Mouse (Mus musculus): Measurements from ENCODE around the gene Slc30a2. TPM values are rescaled to one million over a fixed set of nuclear protein-coding genes. Genes with fewer than 3 reads are reported as not detected.
A peak's percentile ranks its signal among the peaks of the same experiment; 100 is the strongest.
"Not testable (repeated sequence)": the region's sequence is repeated elsewhere in the genome, so short reads cannot be mapped to it uniquely, and the experiment has no call there.

Gene Slc30a2
- total RNA-seq (2021), result 10 to 100 TPM; 13.7 to 17.4 TPM
- long read RNA-seq, experiment 1, transcript Slc30a2-204 (8 exons, 3,153 nt), result major isoform, 7 of 21 reads
- long read RNA-seq, experiment 1, partial matches to known transcripts, result 2 of 21 reads
- long read RNA-seq, experiment 1, other reads (novel, unspliced or antisense), result 9 of 21 reads
- long read RNA-seq, experiment 2, transcript Slc30a2-204 (8 exons, 3,153 nt), result major isoform, 5 of 10 reads
- long read RNA-seq, experiment 2, partial matches to known transcripts, result 1 of 10 reads
- long read RNA-seq, experiment 2, other reads (novel, unspliced or antisense), result 1 of 10 reads

DNA sequence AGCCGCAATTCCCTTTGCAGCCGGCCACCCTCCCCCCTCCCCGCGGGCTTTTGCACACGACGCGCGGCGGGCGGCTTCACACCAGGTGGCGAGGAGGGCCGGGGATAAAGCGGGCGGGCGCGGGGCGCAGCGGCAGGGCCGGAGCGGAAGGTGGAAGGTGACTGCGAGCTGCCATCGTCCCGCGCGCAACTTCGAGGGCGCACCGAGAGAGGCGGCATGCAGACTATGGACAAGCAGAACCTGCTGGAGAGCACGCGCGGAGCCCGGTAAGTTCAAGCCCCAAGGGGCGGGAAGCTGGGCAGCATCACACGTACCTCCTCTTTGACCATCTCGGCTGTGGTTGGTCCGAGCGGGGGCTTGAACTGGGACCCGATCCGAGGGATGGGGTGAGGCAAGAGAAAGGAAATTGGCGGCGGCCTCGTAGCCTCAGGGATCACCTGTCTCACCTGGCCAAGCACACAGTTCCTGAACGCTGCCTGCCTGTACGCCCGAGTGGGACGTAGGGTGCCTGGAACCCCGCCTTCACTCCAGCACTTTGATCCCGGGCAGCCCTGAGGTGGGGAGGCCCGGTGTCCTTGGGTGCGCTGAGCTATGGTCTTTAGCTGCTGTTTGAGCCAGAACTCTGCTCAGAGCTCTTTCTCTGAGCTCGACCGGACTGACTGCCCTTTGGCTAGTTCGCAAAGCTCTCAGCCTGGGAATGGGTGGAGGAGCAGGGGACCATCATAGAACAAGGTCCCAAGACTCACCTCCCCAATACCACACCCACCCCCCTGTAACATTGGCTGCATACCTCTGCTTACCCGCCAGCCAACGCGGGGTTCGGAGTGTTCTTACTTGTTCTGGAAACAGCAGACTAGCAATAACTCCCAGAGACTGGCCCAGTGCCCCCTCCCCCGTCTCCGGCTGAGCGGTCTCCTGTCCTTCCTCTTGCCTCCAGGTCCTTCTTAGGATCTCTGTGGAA is at the start of gene Slc30a2:
Gene Slc30a2 (plus strand): TSS at position 111 of the 961 bp plus-strand sequence.
- DNase-seq, result peak; percentile 68

- no peak for DNase-seq
Measured at GRCm38 (mm10) chr4:134293692-134294163, 49.3 kb upstream of the Slc30a2 start.

- DNase-seq, result not testable (repeated sequence)
Measured at GRCm38 (mm10) chr4:134296096-134296495, 46.9 kb upstream of the Slc30a2 start.

DNA sequence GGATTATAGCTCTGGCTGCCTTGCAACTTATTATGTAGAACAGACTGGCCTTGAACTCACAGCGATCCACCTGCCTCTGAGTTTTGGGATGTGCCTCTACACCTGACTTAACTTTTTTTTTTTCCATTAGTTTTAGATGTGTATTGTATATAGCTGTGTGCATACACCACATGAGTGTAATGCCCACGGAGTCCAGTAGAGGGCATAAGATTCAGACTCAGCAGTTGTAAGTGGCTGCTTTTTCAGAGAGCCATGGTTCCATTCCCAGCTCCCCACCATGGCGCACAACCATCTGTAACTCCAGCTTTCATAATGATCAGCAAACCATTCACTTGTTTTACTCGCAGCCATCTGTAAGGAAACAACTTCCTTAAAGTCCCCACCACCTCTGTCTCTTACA is 46.5 kb upstream of the Slc30a2 start:
- no peak for DNase-seq

DNA sequence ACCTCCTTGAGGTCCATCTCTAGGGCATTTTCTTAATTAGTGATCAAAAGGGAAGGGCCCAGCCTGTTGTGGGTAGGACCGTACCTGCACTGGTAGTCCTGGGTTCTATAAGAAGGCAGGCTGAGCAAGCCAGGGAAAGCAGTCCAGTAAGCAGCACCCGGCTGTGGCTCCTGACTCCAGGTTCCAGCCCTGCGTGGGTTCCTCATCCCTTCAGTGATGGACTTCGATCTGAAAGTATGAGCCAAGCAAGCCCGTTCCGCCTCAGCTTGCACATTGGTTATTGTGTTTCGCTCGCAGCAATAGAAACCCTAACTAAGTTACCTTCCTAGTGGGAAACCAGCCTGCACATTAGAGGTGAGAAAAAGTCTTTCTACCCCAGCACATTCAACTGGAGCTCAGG is 45.6 kb upstream of the Slc30a2 start:
- no peak for DNase-seq

GRCm38 (mm10) chr4:134298626-134299497 is 44.1 kb upstream of the Slc30a2 start:
- no peak for DNase-seq

DNA sequence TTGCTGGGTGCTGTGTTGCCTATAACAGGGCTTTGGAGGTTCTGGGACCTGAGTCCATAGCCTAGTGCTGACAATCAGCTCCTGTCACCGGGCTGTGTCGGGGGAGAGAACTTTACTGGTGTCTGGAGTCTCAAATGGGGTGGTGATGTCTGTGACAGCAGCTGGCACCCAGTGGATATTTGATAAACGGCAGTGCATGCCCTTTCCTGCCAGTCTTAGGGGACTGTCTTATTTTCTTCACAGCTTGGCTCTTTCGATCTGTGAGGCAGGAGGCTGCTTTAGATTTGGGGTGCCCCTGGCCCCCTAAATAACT is 43.5 kb upstream of the Slc30a2 start:
- DNase-seq, result no peak

DNA sequence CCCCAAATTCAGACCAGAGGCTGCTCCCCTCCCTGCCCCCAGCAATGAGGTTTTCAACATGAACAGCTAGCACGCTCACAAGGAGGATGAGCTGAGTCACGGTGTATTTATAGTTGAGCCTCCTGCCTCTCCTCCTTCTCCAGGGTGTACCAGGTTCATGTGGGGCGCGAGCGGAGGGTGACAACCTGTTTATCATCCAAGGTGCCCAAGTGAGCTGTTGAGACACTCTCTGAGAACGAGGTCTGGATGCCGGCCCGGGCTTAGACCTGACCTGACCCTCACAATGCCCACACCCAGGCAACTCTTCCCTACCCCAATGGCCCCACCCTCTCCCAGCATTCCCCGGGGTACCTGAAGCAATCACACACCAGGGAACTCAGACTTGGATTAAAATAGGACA is 42.7 kb upstream of the Slc30a2 start:
- DNase-seq, result peak; percentile 58

DNA sequence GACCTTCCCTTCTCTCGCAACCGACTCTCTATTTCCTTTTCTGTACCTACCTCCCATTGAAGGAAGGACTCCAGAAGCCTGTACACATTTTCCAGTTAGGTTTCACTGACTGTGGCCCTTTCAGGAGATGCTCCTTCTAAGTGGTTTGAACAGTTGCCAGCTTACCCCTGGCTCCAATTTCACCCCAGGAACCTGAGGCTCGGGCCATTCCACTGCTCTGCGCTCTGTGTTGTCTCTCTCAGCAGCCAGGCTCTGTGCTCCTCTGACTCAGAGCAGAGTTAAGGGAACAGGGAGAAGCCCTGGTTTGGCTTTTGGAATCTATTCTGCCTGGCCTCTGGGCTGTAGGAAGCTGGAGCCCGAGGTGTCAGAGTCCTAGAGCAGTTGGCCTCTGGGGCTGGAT is 40.9 kb upstream of the Slc30a2 start:
- DNase-seq, result no peak

GRCm38 (mm10) chr4:134306963-134307362 is 36.0 kb upstream of the Slc30a2 start:
- no peak for DNase-seq

GRCm38 (mm10) chr4:134307367-134308072 is 35.5 kb upstream of the Slc30a2 start:
- DNase-seq, result peak; percentile 83

DNA sequence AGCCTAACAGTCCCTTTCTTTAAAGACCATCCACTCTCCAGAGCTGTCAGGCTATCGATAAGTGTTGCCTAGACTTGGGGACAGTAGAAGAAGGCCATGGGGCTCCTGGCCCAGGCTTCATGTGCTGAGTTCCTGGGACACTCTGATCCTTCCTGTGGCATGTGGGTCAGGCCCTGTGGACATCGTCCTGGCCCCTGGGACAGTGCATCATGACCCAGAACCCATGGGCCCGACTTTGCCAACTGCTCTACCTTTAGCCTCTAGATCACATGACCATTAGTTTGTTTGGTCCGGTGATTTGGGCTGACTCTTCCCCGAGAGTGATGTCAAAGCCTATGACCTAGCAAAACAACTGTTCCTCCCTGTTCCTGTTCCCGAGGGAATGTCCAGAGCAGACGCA is 32.9 kb upstream of the Slc30a2 start:
- DNase-seq, result no peak

- no peak for DNase-seq
Measured at GRCm38 (mm10) chr4:134310656-134311055, 32.3 kb upstream of the Slc30a2 start.

DNA sequence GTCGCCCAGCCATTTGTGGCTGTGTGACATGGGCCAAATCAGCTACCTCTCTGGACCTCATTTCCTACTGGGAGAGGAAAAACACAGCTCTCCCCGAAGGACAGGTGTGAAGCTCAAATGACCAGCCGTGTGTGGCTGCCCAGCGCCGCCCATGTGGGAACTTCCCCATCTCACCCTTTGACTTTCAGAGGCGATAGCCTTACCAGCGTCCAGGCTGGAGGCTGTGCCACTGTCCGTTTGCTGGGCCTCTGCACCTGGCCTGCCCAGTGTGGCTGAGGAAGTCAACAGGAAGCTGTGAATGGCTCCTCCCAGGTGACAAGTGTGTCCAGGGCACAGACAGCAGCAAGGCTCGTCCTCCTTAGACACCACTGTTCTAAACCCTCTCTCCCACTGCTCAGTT is 31.2 kb upstream of the Slc30a2 start:
- no peak for DNase-seq

- no peak for DNase-seq
Measured at GRCm38 (mm10) chr4:134312341-134312740, 30.6 kb upstream of the Slc30a2 start.

- DNase-seq, result no peak
Measured at GRCm38 (mm10) chr4:134312901-134313300, 30.1 kb upstream of the Slc30a2 start.

DNA sequence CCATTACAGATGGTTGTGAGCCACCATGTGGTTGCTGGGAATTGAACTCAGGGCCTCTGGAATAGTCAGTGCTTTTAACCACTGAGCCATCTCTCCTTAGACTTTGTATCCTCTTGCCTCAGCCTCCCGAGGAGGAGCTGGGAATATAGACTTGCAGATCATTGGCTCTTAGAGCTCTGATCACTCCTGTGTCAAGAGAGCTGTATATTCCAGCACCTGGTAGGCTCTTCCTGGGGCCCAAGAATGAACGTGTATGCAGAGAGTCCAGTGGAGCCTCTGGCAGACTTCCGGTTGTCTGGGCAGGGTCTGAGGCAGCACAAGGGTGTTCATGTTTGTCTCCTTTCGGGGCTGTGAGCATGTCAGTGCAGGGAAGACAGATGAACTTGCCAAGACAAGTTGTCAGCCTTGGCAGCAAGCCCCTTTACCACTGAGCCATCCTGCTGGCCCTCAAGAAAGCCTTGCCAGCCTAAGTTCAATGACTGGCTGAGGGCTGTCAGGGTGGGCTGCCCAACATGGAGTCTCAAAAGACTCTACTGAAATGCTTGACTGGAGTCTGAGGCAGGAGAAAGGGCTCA is 28.8 kb upstream of the Slc30a2 start:
- DNase-seq, result no peak

DNA sequence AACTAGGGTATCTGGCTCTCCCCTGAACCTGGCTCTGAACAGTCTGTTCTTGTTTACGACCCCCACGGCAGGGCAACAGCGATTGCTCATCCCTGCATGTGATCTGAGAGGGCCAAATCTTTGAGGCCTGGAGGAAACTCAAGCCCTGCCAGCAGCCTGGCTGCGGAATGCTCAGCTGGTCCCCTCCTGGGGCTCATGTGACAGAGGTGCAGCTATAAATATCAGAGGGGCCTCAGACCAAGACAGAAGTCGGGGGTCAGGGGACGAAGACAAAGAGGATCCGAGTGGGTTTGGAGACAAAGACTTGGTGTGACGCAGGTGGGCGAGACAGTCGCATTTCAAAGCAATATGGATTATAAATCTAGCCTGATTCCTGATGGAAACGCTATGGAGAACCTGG is 28.1 kb upstream of the Slc30a2 start, which contains the start of gene Trim63:
Gene Trim63 (plus strand): TSS at position 245 of the 400 bp plus-strand sequence.
- no peak for DNase-seq

DNA sequence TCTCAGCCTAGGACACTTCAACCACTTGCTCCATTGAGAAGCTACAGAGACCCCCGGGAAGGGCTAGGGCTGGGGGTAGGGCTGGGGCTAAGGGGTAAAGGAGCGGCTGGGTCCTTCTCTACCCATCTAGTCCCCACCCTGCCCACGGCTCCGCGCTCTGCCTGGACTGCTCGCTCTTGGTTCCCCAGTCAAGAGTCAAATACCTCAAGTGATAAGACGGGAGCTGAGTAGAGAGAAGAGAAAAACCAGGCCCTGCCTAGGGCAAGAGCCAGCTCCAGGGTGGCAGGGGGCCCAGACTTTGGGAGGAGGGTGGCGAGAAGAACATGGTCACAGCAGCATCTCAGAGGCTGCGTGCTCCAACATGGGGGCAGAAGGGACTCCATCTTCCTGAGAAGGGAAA is 27.5 kb upstream of the Slc30a2 start:
- no peak for DNase-seq

DNA sequence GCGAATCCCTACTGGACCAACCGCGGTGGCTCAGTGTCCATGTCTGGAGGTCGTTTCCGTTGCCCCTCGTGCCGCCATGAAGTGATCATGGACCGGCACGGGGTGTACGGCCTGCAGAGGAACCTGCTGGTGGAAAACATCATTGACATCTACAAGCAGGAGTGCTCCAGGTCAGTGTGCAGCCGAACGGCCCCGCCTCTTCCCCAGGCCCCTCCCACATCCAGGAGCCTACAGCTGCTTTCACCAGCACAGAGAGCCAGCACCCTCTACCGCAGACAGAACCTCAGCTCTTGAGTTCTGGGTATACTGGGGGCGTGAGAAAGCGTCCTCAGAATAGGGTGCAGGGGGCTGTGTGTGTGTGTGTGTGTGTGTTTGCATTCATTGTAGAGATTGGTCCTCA is 26.6 kb upstream of the Slc30a2 start:
- DNase-seq, result no peak

DNA sequence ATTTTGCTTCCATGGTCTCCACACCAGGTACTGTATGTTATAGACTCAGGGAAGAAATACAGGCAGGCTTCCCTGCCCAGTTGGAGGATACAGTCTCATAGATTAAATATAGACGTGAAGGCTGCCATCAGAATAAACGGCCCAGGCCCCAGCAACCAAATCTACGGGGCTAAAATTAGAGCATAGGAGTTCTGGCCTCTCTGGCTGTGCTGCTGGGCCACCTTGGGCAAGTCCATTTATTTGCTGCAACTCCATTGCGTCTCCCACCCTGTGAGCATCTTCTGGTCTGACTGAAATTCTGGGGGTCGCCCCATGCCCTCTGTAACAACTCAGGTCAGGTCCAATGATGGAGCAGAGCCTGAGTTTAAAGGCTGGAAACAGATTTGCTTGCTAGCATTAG is 23.9 kb upstream of the Slc30a2 start:
- no peak for DNase-seq
